Mouse (Mus musculus) intestine, embryonic 16.5 days (tissue): ENCODE data around the gene Tcf7l1. TPM values are rescaled to one million over a fixed set of nuclear protein-coding genes. Genes with fewer than 3 reads are reported as not detected.
A peak's percentile ranks its signal among the peaks of the same experiment; 100 is the strongest.

ENCODE experiments used
- ATAC-seq: fragments of 200-750 bp; cut with Nextera tagmentation; 2 replicates; pipeline ENCODE4 v1.8.0; 2017; ENCODE audit warnings: moderate TSS enrichment, moderate library complexity
- H3K27ac ChIP-seq: fragments of 300-500 bp; sonication (generic); 2 replicates; pipeline ENCODE4 v1.5.1; 2014; ENCODE audit warnings: mild to moderate bottlenecking, low read length
- H3K27me3 ChIP-seq: fragments of 300-500 bp; sonication (generic); replicated peaks from 2 replicates; pipeline ENCODE4 v1.6.1; 2014; ENCODE audit warnings: low read length, control low read depth, mixed read lengths; ENCODE audit not compliant: control insufficient read depth, insufficient read depth
- H3K36me3 ChIP-seq: fragments of 300-500 bp; sonication (generic); 2 replicates; pipeline ENCODE4 v1.6.1; 2014; ENCODE audit warnings: low read length, control low read depth; ENCODE audit not compliant: control insufficient read depth, insufficient read depth
- H3K4me1 ChIP-seq: fragments of 300-500 bp; sonication (generic); 2 replicates; pipeline ENCODE4 v1.6.1; 2014; ENCODE audit warnings: low read length, control low read depth, mixed read lengths; ENCODE audit not compliant: control insufficient read depth, insufficient read depth
- H3K4me2 ChIP-seq: fragments of 300-500 bp; sonication (generic); 2 replicates; pipeline ENCODE4 v1.6.1; 2014; ENCODE audit warnings: low read depth, low read length, control low read depth
- H3K4me3 ChIP-seq: fragments of 300-500 bp; sonication (generic); 2 replicates; pipeline ENCODE4 v1.5.1; 2014; ENCODE audit warnings: mild to moderate bottlenecking, low read length
- H3K9ac ChIP-seq: fragments of 300-500 bp; sonication (generic); 2 replicates; pipeline ENCODE4 v1.6.1; 2014; ENCODE audit warnings: low read depth, low read length
- H3K9me3 ChIP-seq: fragments of 300-500 bp; sonication (generic); 2 replicates; pipeline ENCODE4 v1.6.1; 2016; ENCODE audit warnings: low read length, control low read depth; ENCODE audit not compliant: control insufficient read depth
- WGBS: fragments of 180-500 bp; shearing (Covaris S2); extraction: QIAGEN DNeasy Blood & Tissue Kit; methylation state at CpG from one replicate; pipeline ENCODE4 v1.1.7; 2014; 5-methylcytosine and 5-hydroxymethylcytosine counted together
- polyA plus RNA-seq: library from polyadenylated mRNA; unstranded; fragments of >200 nt; fragmentation: Nextera tagmentation; extraction: Ambion mirVana; gene quantifications from 2 replicates; pipeline ENCODE4 v1.2.1, GENCODE M21; 2015

Gene Tcf7l1
- polyA plus RNA-seq, 1 experiment from 2014 or later: 8.5 TPM

DNA sequence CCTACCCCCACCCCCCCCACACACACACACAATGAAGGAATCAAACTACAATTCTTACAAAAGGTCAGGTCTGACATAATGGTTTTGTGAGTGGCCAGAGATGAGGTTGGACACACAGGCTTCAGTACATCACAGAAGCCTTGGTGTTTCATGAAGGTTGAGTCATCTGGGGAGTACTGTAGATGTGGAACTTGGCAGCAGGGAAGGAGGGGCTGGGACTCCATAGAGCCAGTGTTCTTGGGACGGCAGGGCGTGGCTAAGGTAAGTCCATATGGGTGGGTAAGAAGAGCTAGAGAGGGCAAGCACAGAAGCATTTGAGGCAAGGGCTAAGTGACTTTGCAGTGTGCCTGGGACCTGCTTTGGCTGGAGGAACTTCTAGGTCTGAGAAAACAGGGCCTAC is 185.0 kb downstream of the Tcf7l1 start:
- 0 out of 2 replicates have a peak, but pooled peaks cover 9% of the 10 kb centered on the region for H3K36me3 ChIP-seq
- H3K4me3 ChIP-seq: no peak overlapping the region
- no peaks in the 10 kb centered on the region for H3K9me3 ChIP-seq
- ATAC-seq: no peak
- 77% methylated on average over 2 of the region's 2 CpGs for WGBS
- H3K4me2 ChIP-seq: no peak overlapping the region
- no peak overlapping the region for H3K9ac ChIP-seq
- peaks cover 4% of the 10 kb centered on the region for H3K4me1 ChIP-seq
- H3K27ac ChIP-seq: no peak overlapping the region
- H3K27me3 ChIP-seq: no peaks in the 10 kb centered on the region

DNA sequence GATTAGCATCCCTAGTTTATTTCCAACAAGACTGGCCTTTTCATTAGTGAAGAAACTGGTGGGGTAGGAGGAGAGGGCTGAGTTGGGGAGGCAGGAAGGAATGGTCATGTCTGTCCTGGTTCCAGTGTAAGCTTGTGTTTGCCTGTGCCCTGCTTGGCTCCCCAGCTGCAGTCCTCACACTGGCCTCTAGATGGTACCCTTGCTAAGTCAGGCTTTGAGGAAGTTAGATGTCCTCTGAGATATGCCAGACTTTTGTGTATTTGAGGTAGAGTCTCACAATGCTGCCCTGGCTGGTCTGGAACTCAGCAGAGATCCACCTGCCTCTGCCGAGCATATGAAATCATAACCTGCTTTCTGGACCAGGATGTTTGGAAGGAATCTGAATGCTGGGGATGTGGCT is 187.3 kb downstream of the Tcf7l1 start:
- WGBS: 41% methylated on average over 1 of the region's 1 CpGs
- Histone ChIP-seq H3K27me3 (no peaks in the 10 kb centered on the region), H3K4me1 (peaks cover 20% of the 10 kb centered on the region), H3K4me2 (no peak overlapping the region), H3K36me3 (0 out of 2 replicates have a peak, but pooled peaks cover 7% of the 10 kb centered on the region), H3K9ac (no peak overlapping the region), H3K4me3 (no peak overlapping the region), H3K9me3 (no peaks in the 10 kb centered on the region), H3K27ac (no peak overlapping the region)
- no peak for ATAC-seq

DNA sequence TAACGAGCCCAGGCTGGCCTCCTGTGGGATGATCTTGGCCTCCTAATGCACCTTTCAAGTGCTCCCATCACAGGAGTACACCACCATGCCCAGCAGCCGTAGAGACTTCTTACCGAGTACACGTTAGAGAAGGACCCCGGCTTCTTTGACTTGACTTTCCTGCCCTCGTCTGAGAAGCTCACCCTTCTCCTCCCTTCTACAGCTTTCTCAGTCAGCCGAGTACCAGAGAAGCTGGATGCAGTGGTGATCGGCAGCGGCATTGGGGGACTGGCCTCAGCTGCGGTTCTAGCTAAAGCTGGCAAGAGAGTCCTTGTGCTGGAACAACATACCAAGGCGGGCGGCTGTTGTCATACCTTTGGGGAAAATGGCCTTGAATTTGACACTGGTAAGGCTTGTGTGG is 188.3 kb downstream of the Tcf7l1 start:
- no peaks in the 10 kb centered on the region for H3K36me3 ChIP-seq
- no peak for ATAC-seq
- H3K4me3 ChIP-seq: no peak overlapping the region
- no peaks in the 10 kb centered on the region for H3K9me3 ChIP-seq
- no peak overlapping the region for H3K4me2 ChIP-seq
- no peak overlapping the region for H3K27ac ChIP-seq
- no peaks in the 10 kb centered on the region for H3K27me3 ChIP-seq
- H3K9ac ChIP-seq: no peak overlapping the region
- peaks cover 21% of the 10 kb centered on the region for H3K4me1 ChIP-seq
- WGBS: 87% methylated on average over 12 of the region's 12 CpGs

DNA sequence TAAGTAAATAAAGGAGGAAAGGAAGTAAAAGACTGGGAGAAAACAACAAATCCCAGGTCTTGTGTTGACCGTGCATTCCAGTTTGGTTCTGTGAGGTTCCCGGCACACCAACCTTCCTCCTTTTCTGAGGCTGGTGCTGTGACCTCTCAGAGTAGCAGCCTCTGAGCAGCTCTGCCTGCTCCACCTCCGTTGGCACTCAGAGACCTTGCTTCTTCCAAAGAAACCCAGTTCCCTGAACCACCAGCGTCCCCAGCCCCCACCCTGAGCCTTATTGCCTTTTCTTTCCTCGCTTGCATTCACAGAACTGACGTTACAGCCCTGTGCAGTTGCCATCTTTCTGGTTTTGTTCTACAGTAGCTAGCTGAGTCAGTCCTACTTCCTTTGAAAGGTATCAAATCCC is 188.8 kb downstream of the Tcf7l1 start:
- H3K4me2 ChIP-seq: no peak overlapping the region
- H3K36me3 ChIP-seq: no peaks in the 10 kb centered on the region
- H3K9me3 ChIP-seq: no peaks in the 10 kb centered on the region
- no peak overlapping the region for H3K4me3 ChIP-seq
- 80% methylated on average over 6 of the region's 6 CpGs for WGBS
- no peak overlapping the region for H3K9ac ChIP-seq
- peaks cover 21% of the 10 kb centered on the region for H3K4me1 ChIP-seq
- ATAC-seq: no peak
- no peak overlapping the region for H3K27ac ChIP-seq
- no peaks in the 10 kb centered on the region for H3K27me3 ChIP-seq

DNA sequence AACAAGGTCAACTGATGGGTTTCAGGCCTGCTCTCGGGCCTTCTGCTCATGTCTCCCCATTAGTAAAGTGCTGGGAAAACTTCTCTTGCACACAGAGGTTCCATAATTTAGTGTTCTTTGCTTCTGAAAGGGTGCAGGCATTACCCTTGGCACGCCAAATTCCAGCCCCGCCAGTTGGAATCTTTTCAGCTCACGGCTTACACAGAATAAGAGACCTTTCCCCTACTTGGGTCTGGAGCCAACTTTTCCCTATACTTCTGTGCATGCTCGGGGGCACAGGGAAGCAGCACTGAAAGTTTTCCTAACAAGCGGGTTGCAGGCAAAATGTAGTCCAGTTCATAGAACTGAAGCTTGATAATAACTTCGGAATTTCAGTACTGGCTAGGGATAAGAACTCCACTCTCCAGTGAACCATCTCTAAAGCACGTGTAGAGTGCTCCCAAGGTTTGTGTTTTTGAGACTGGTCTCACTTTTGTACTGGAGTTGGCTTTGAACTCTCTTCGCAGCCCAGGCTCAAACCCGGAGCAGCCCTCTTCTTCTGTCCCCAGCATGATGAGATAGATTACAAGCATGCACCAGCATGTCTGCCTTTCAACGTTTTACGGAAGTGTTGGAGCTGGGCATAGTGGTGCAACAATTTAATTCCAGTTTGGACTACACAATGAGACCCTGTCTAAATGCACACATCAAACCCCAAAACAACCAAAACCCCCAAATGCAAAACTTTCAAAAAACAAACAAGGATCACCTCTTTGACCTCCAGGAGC is 190.1 kb downstream of the Tcf7l1 start:
- H3K36me3 ChIP-seq: no peaks in the 10 kb centered on the region
- peak overlapping the region; percentile 79 for H3K27ac ChIP-seq
- H3K9me3 ChIP-seq: no peaks in the 10 kb centered on the region
- peak overlapping the region; percentile 86 for H3K4me2 ChIP-seq
- 37% methylated on average over 12 of the region's 12 CpGs for WGBS
- peak; percentile 44 for ATAC-seq
- H3K27me3 ChIP-seq: no peaks in the 10 kb centered on the region
- H3K4me3 ChIP-seq: peak overlapping the region; percentile 79
- H3K4me1 ChIP-seq: peaks cover 21% of the 10 kb centered on the region
- H3K9ac ChIP-seq: peak overlapping the region; percentile 73

DNA sequence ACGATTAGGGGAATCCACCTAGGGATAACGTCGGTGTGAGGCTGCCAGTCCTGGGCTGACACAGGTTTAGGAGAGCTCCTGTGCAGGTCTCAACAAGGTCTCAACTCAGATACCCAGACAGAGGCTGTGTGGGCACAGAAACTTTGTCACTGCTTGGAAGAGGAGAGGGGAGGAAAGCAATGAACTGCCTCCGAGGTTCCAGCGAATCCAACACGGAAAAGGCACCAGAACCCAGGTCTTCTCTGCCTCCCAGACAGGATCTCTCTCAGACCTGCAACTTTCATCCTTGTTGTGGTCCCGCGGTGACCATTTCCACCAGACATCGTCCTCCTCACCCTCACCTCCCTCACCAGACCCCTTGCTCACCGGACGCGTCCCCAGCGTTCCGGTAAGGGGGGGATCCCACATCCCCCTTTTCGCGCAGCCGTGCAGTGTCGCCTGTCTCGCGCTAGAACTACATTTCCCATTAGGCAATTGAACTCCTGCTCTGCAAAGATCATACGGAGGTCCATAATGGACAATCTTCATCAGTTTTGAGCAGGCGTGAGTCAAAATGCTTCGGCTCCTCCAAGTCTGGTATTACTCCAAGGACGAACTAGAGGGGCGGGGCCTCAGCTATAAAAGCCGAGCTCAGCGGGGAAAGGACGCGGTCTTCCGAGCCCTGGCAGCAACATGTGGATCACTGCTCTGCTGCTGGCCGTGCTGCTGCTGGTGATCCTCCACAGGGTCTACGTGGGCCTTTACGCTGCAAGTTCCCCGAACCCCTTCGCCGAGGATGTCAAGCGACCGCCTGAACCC is 190.9 kb downstream of the Tcf7l1 start, which contains the start of the genes Elmod3 and Retsat:
Gene Elmod3, minus strand, starts transcription at position 458 of the 798 bp plus-strand sequence.
Gene Retsat, plus strand, starts transcription at position 520 of the 798 bp plus-strand sequence.
- H3K4me3 ChIP-seq: peak within 1 kb of the TSS; percentile 79
- peak within 1 kb of the TSS; percentile 86 for H3K4me2 ChIP-seq
- H3K4me1 ChIP-seq: peaks cover 21% of the 10 kb centered on the region
- under 1% methylated on average over 38 of the region's 38 CpGs for WGBS
- no peaks in the 10 kb centered on the region for H3K27me3 ChIP-seq
- no peaks in the 10 kb centered on the region for H3K36me3 ChIP-seq
- H3K9me3 ChIP-seq: no peaks in the 10 kb centered on the region
- H3K27ac ChIP-seq: peak within 1 kb of the TSS; percentile 79
- H3K9ac ChIP-seq: peak within 1 kb of the TSS; percentile 80
- ATAC-seq: peak; percentile 92

DNA sequence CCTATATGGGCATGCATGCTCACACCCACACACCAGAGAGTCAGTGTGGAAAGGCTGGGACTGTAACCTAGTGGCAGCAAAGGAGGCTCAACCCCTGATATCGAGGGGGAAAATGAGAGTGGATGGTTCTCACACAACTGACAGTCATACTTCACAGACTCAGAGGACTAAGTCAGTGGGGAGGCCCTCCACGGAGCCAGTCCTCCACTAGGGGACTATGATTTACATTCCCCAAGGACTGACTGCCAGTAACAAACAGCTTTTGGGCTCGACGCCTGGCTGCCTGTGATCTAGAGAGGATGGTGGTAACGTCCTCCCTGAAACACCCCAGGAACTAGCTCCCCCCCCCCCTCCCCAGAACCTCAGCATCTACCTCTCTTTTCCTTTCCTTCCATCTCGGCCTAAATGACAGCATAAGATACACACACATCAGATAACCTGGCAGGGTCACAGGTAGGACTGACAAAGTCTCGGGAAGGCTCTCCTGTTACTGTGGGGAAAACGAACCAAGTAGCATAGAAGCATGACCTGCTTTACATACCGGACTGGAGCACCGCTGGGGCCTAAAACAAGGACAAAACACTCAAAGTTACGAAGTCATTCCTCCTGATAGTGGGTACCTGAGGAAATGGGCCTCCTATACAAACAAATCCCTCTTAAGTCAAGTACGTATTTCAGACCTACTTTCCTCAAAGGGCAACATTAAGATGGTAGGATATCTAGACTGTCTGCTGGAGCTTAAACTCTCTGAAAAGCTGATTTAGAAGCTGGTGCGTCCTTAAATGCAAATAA is 191.8 kb downstream of the Tcf7l1 start:
- H3K27me3 ChIP-seq: no peaks in the 10 kb centered on the region
- peaks cover 21% of the 10 kb centered on the region for H3K4me1 ChIP-seq
- H3K9me3 ChIP-seq: no peaks in the 10 kb centered on the region
- ATAC-seq: no peak
- H3K9ac ChIP-seq: peak overlapping the region; percentile 80
- no peaks in the 10 kb centered on the region for H3K36me3 ChIP-seq
- peak overlapping the region; percentile 79 for H3K4me3 ChIP-seq
- WGBS: 33% methylated on average over 13 of the region's 13 CpGs
- peak overlapping the region; percentile 79 for H3K4me2 ChIP-seq
- 0 out of 2 replicates have a peak overlapping the region, but pooled peaks have one; percentile 57 for H3K27ac ChIP-seq

DNA sequence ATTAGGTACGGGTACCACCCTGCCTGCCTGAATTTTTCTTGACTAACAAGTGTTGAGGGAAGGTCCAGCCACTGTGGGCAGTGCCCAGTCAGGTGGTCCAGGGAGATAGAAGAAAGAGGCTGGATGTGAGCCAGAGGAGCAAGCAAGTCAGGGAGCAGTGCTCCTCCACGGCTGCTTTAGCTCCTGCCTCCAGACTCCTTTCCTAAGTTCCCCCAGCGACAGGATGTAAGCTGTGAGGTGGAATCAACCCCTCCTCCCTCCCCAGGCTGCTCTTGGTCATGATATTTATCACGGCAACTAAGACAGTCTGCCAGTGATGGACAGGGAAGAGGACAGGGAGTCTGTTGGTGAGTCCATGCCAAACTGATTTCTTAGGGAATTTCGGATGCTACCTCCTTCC is 195.1 kb downstream of the Tcf7l1 start:
- H3K4me3 ChIP-seq: no peak overlapping the region
- no peaks in the 10 kb centered on the region for H3K27me3 ChIP-seq
- H3K27ac ChIP-seq: no peak overlapping the region
- 65% methylated on average over 5 of the region's 5 CpGs for WGBS
- H3K36me3 ChIP-seq: no peaks in the 10 kb centered on the region
- no peaks in the 10 kb centered on the region for H3K9me3 ChIP-seq
- H3K4me1 ChIP-seq: peaks cover 21% of the 10 kb centered on the region
- no peak overlapping the region for H3K9ac ChIP-seq
- H3K4me2 ChIP-seq: no peak overlapping the region
- ATAC-seq: no peak
